Mouse (Mus musculus): Measurements from ENCODE around the gene Ttc16.

Gene Ttc16

GRCm38 (mm10) chr2:32775359-32776074 is at the start of gene Ttc16, which contains the start of gene Ptrh1:
Ttc16 (minus strand) TSS chr2:32775633.
Ptrh1 (plus strand) TSS chr2:32775786.
- peak; percentile 96 for DNase-seq

GRCm38 (mm10) chr2:32824778-32825177 is 49.3 kb upstream of the Ttc16 start:
- no peak for DNase-seq

GRCm38 (mm10) chr2:32824181-32824580 is 48.7 kb upstream of the Ttc16 start:
- no peak for DNase-seq

- DNase-seq: no peak
Observed at GRCm38 (mm10) chr2:32823579-32824154, 48.2 kb upstream of the Ttc16 start.

GRCm38 (mm10) chr2:32823153-32823552 is 47.7 kb upstream of the Ttc16 start:
- DNase-seq: no peak

GRCm38 (mm10) chr2:32822643-32823042 is 47.2 kb upstream of the Ttc16 start:
- DNase-seq: no peak

- no peak for DNase-seq
Observed at GRCm38 (mm10) chr2:32821041-32821802, 45.8 kb upstream of the Ttc16 start.

- DNase-seq: no peak
Observed at GRCm38 (mm10) chr2:32818208-32818607, 42.8 kb upstream of the Ttc16 start.

GRCm38 (mm10) chr2:32817589-32817988 is 42.2 kb upstream of the Ttc16 start:
- no peak for DNase-seq

- peak; percentile 81 for DNase-seq
Observed at GRCm38 (mm10) chr2:32816946-32817581, 41.6 kb upstream of the Ttc16 start.

GRCm38 (mm10) chr2:32816497-32816896 is 41.1 kb upstream of the Ttc16 start:
- no peak for DNase-seq

GRCm38 (mm10) chr2:32811959-32812358 is 36.5 kb upstream of the Ttc16 start:
- peak; percentile 61 for DNase-seq

- no peak for DNase-seq
Observed at GRCm38 (mm10) chr2:32808816-32809566, 33.6 kb upstream of the Ttc16 start.

- no peak for DNase-seq
Observed at GRCm38 (mm10) chr2:32798251-32798962, 23.0 kb upstream of the Ttc16 start.

GRCm38 (mm10) chr2:32795748-32796418 is 20.4 kb upstream of the Ttc16 start:
- DNase-seq: no peak

- DNase-seq: no peak
Observed at GRCm38 (mm10) chr2:32791297-32791696, 15.9 kb upstream of the Ttc16 start.

GRCm38 (mm10) chr2:32788581-32788980 is 13.1 kb upstream of the Ttc16 start:
- DNase-seq: no peak

- DNase-seq: no peak
Observed at GRCm38 (mm10) chr2:32787176-32787575, 11.7 kb upstream of the Ttc16 start.

- no peak for DNase-seq
Observed at GRCm38 (mm10) chr2:32784048-32784681, 8.7 kb upstream of the Ttc16 start, which contains the start of gene Cfap157. Cfap157 (minus strand) TSS chr2:32784428.

GRCm38 (mm10) chr2:32781710-32782109 is 6.3 kb upstream of the Ttc16 start:
- DNase-seq: no peak

- no peak for DNase-seq
Observed at GRCm38 (mm10) chr2:32779714-32780113, 4.3 kb upstream of the Ttc16 start.
